Mouse (Mus musculus) left cerebral cortex, adult 2 months (tissue): ENCODE results near the gene Gtsf2. TPM values are rescaled to one million over a fixed set of nuclear protein-coding genes. Genes with fewer than 3 reads are reported as not detected.
A peak's percentile ranks its signal among the peaks of the same experiment; 100 is the strongest.

Experiments used
- DNase-seq, 2 experiments: peaks; one replicate each; pipeline ENCODE4 v3.0.0; 2021 to 2022; ENCODE audit warnings: low spot score in 2 of 2, mixed read lengths in 1 of 2; ENCODE audit errors: extremely low spot score in 1 of 2
- H3K27ac ChIP-seq: fragments of 200-600 bp; 2 replicates; pipeline ENCODE4 v1.8.1; 2022
- H3K4me3 ChIP-seq: fragments of 200-600 bp; 2 replicates; pipeline ENCODE4 v1.8.1; 2022
- CTCF ChIP-seq: fragments of 200-600 bp; IDR thresholded peaks from 2 replicates; pipeline ENCODE4 v1.8.1; 2022; ENCODE audit warnings: antibody characterized with exemption, mild to moderate bottlenecking, moderate library complexity
- intact Hi-C: fragments of 180-260 bp; cut with DNase I; formaldehyde crosslinking; loops from one replicate; pipeline ENCODE4 v1.15.1; 2025
- long read RNA-seq, 2 experiments: library from polyadenylated mRNA; stranded (forward); transcript quantifications; one replicate each; pipeline ENCODE4 v2.0.0; 2021; ENCODE audit warnings: borderline mapping rate in 2 of 2
- total RNA-seq, 2 experiments: library from RNA; stranded (reverse); gene quantifications; 2 replicates each; pipeline ENCODE4 v1.2.3; 2021

Gene Gtsf2
- total RNA-seq, result not detected
- long read RNA-seq, experiment 1, result 0 reads
- long read RNA-seq, experiment 2, result 0 reads

DNA sequence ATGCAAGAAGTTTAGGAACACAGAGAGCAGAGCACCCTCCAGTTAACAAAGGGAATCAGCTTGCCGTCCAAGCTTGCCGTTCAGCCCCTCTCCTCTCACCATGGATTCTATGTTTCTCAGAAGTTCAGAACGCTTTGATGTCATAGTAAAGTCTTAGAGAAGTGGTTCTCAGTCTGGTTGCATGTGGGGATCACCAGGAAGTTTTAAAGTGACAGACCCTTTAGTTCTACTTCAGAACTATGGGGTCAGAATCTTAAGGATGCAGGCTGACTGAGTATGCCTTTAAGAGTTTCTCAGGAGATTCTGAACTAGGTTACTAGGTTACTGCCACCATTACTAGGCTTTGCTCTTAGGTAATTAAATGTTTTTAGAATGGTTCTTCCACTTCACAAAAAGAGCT is at the start of gene Gtsf2:
Gene Gtsf2 (minus strand): TSS at position 101 of the 400 bp plus-strand sequence.
- Histone ChIP-seq H3K4me3 (no peak within 1 kb of the TSS), H3K27ac (no peak within 1 kb of the TSS)
- no peak for TF ChIP-seq CTCF
- no peak for DNase-seq
- intact Hi-C loops, result no loop called here

- Histone ChIP-seq H3K27ac (no peak overlapping the region), H3K4me3 (no peak overlapping the region)
- no peak for DNase-seq
- intact Hi-C loops, result no loop called here
- TF ChIP-seq CTCF, result no peak
Observed at GRCm38 (mm10) chr15:103496204-103497140, 48.2 kb upstream of the Gtsf2 start.

DNA sequence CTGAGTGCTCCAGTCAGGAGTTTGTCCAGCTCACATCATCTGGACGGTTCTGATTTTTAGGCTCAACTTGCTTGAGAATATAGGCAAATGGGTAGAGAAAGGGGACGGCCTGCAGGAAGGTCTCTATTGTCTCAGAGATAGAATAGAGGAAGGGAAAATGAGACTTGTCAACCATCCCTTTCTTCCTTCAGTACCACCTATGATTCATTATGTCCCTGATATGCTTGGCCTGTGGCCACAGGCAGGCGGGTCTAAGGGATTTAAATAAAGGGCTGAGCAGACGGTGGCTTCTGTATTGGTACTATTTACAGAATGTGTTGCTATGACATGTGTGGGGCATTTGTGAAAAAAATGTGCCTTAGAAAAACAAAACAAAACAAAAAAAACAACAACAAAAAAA is 40.1 kb upstream of the Gtsf2 start:
- H3K4me3 ChIP-seq, result no peak overlapping the region
- TF ChIP-seq CTCF, result no peak
- no peak overlapping the region for H3K27ac ChIP-seq
- intact Hi-C loops, result no loop called here
- DNase-seq, result no peak

DNA sequence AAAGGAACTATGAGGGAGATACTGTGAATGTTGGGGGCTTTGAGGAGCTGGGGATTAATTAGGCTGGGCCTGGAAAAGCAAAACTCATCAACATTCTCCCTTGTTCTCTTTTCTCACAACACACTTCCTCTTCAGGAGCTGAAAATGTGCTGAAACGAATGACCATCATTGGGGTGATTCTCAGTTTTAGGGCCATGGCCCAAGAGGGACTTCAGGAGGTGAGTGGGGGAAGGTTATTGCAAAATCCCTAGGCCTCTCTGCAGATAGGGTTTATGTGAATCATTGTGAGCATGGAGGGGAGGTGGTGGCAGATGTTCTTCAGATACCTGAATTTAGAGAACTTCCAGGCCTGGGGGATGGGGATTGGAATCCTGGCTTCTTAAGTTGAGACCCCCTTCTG is 38.4 kb upstream of the Gtsf2 start:
- intact Hi-C loops, result no loop called here
- Histone ChIP-seq H3K4me3 (no peak overlapping the region), H3K27ac (no peak overlapping the region)
- no peak for TF ChIP-seq CTCF
- DNase-seq, result no peak

DNA sequence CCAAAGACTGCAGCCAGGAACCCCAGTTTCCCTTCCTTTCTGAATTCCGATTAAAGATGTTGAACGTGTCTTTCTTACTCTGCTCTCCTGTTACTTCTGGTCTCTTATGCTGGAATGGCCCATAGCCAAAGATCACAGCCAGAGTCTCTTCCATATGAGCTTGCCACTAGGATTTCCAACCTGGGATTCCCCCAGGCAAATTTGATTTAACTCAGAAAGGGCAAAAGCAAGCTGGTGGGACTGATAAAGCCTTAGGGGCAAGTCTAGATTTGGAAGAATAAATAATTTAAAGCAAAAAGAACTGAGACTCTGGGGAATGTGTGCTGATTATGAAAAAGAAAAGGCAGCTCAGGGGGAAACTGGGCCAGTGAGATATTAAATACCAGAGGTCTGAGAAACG is 36.8 kb upstream of the Gtsf2 start:
- intact Hi-C loops, result no loop called here
- TF ChIP-seq CTCF, result no peak
- DNase-seq, result no peak
- H3K4me3 ChIP-seq, result no peak overlapping the region
- no peak overlapping the region for H3K27ac ChIP-seq

- Histone ChIP-seq H3K27ac (no peak overlapping the region), H3K4me3 (no peak overlapping the region)
- no peak for DNase-seq
- no peak for TF ChIP-seq CTCF
- intact Hi-C loops, result loop anchor here (5.0 kb wide), 1 partner anchor 53 kb away; the partner anchor contains the start of gene Ppp1r1a
Observed at GRCm38 (mm10) chr15:103484490-103484889, 36.2 kb upstream of the Gtsf2 start.

DNA sequence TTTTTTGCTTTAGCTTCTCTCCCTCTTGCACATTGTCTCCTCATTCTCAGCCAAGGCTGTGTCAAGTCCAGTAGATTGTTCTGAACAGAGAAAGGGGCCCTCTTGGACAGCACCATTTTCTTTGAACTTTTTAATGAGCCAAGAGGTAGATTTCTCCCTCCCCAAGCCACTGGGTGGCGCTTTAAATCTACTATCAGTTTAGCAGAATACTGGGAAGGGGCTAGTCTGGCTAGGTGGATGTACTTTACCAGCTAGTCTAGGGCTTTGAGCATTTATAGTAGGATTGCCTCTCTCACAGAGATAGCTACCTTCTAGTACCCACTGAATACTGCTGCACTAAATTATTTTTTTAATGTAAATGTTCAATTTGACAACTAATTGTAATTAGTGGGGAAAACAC is 34.2 kb upstream of the Gtsf2 start:
- no peak overlapping the region for H3K4me3 ChIP-seq
- intact Hi-C loops, result loop anchor here (5.0 kb wide), 1 partner anchor 55 kb away; the partner anchor contains the start of gene Ppp1r1a
- peak; percentile 65 for TF ChIP-seq CTCF
- peak in 1 of 2 experiments; percentile 40 for DNase-seq
- H3K27ac ChIP-seq, result no peak overlapping the region

DNA sequence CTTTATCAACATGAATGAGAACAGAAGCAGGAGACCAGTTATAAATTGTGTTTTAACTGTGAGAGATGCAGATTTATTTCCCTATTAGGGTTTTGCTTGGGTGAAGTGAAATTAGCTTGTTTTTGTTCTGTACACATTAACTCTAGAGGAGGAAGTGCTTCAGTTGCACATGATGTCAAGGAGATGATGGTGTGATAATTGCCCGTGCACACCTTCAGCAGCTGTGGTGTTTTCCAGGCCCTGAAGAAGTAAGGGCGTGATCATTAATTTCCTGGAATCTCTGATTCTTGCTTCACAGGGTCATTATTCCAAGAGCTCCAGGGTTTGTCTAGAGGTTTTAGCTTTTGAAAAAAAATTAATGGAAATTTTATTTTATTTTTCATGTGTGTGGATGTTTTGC is 31.9 kb upstream of the Gtsf2 start:
- Histone ChIP-seq H3K4me3 (no peak overlapping the region), H3K27ac (no peak overlapping the region)
- TF ChIP-seq CTCF, result no peak
- intact Hi-C loops, result loop anchor here (5.0 kb wide), 1 partner anchor 57 kb away; the partner anchor contains the start of gene Ppp1r1a
- no peak for DNase-seq

- H3K27ac ChIP-seq, result no peak overlapping the region
- intact Hi-C loops, result no loop called here
- H3K4me3 ChIP-seq, result no peak overlapping the region
- TF ChIP-seq CTCF, result no peak
- no peak for DNase-seq
Observed at GRCm38 (mm10) chr15:103479080-103479606, 30.9 kb upstream of the Gtsf2 start.

DNA sequence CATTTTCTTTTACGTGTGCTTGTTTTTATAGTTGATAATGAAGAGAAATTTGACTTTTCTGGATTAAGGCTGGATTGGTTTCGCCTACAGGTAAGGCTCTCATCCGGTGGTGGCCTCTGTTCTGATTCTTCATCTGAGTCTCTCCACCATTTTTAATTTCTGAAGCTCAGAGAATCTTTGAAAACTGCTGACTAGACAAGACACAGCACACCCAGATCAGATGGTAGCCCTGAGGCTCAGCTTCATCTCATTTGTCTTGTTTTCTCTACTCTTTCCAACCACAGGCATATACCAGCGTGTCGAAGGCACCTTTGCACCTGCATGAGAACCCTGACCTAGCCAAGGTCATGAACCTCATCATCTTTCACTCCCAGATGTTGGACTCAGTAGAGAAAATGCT is 25.5 kb upstream of the Gtsf2 start:
- TF ChIP-seq CTCF, result no peak
- no peak for DNase-seq
- Histone ChIP-seq H3K4me3 (no peak overlapping the region), H3K27ac (no peak overlapping the region)
- intact Hi-C loops, result no loop called here

- Histone ChIP-seq H3K27ac (0 out of 2 replicates have a peak overlapping the region, but pooled peaks have one; percentile 40), H3K4me3 (no peak overlapping the region)
- DNase-seq, result no peak
- no peak for TF ChIP-seq CTCF
- intact Hi-C loops, result no loop called here
Observed at GRCm38 (mm10) chr15:103473182-103473581, 24.9 kb upstream of the Gtsf2 start.

- no peak for TF ChIP-seq CTCF
- H3K27ac ChIP-seq, result no peak overlapping the region
- DNase-seq, result no peak
- H3K4me3 ChIP-seq, result no peak overlapping the region
- intact Hi-C loops, result no loop called here
Observed at GRCm38 (mm10) chr15:103472265-103472664, 24.0 kb upstream of the Gtsf2 start.
